25 mouse cellular contexts compared by ENCODE assay signal in genomic region chr1:170983066-170983465, GRCm38 (mm10). TPM values are rescaled to one million over a fixed set of nuclear protein-coding genes. Genes with fewer than 3 reads are reported as not detected.
"Had no signal": no experiment of that assay in that cellular context is flagged by ENCODE, and none has a peak within 500 bp of the region (broad histone marks: within the 10 kb centered on the region; RNA-seq: fewer than 3 reads in every experiment).

No protein-coding gene starts in this region.

- H3K27ac ChIP-seq: kidney, embryonic 15.5 days; left cerebral cortex, adult 2 months; liver, embryonic 13.5 days; midbrain, embryonic 12.5 days; midbrain, embryonic 15.5 days; neural tube, embryonic 12.5 days; neural tube, embryonic 15.5 days had no signal

- H3K4me2 ChIP-seq: kidney, embryonic 15.5 days; liver, embryonic 13.5 days; midbrain, embryonic 12.5 days; midbrain, embryonic 15.5 days; neural tube, embryonic 12.5 days; neural tube, embryonic 15.5 days had no signal

- ATAC-seq: intestine, postnatal 0 days; midbrain, embryonic 15.5 days had no signal

- H3K36me3 ChIP-seq: kidney, embryonic 15.5 days; liver, embryonic 13.5 days; midbrain, embryonic 12.5 days; midbrain, embryonic 15.5 days; neural tube, embryonic 12.5 days; neural tube, embryonic 15.5 days had no signal

- H3K27me3 ChIP-seq: kidney, embryonic 15.5 days; liver, embryonic 13.5 days; midbrain, embryonic 12.5 days; midbrain, embryonic 15.5 days; neural tube, embryonic 12.5 days; neural tube, embryonic 15.5 days had no signal

- DNase-seq: kidney, adult 2 months; kidney, postnatal 36 days; layer of hippocampus, postnatal 36 days; liver, embryonic 13.5 days; lung, adult 2 months; lung, postnatal 14 days; lung, postnatal 4 days; retina, postnatal 1 day; right cerebral cortex, postnatal 25 days; thymus, postnatal 25 days had no signal

- H3K9ac ChIP-seq: kidney, embryonic 15.5 days; liver, embryonic 13.5 days; midbrain, embryonic 12.5 days; midbrain, embryonic 15.5 days; neural tube, embryonic 12.5 days; neural tube, embryonic 15.5 days had no signal

- H3K4me1 ChIP-seq: liver, embryonic 13.5 days; midbrain, embryonic 12.5 days; midbrain, embryonic 15.5 days; neural tube, embryonic 12.5 days; neural tube, embryonic 15.5 days had no signal

- H3K9me3 ChIP-seq: kidney, embryonic 15.5 days; liver, embryonic 13.5 days; midbrain, embryonic 12.5 days; midbrain, embryonic 15.5 days; neural tube, embryonic 12.5 days; neural tube, embryonic 15.5 days had no signal

- H3K4me3 ChIP-seq: kidney, embryonic 15.5 days; left cerebral cortex, adult 2 months; liver, embryonic 13.5 days; midbrain, embryonic 12.5 days; midbrain, embryonic 15.5 days; neural tube, embryonic 12.5 days; neural tube, embryonic 15.5 days had no signal

RNA-seq across cellular contexts. Expression of gene Fcgr4, which starts 35.7 kb away (rescaled TPM):
- total RNA-seq: layer of hippocampus, postnatal 10 days; left cerebral cortex, postnatal 10 days; left cerebral cortex, postnatal 36 days had no signal

RNA-seq across cellular contexts. Expression of gene Fcrla, which starts 55.7 kb away (rescaled TPM):
- total RNA-seq: layer of hippocampus, adult 8-10 months; layer of hippocampus, postnatal 10 days; layer of hippocampus, postnatal 36 days; left cerebral cortex, adult 2 months; left cerebral cortex, postnatal 10 days; left cerebral cortex, postnatal 36 days; megakaryocyte progenitor cell, adult 5-6 weeks had no signal
- polyA plus RNA-seq: intestine, postnatal 0 days; kidney, embryonic 15.5 days; limb, embryonic 11.5 days; lung, embryonic 16.5 days; midbrain, embryonic 12.5 days; midbrain, embryonic 15.5 days; neural tube, embryonic 12.5 days; neural tube, embryonic 15.5 days; stomach, embryonic 14.5 days had no signal
